Mouse (Mus musculus): ENCODE data around the gene Psd. TPM values are rescaled to one million over a fixed set of nuclear protein-coding genes. Genes with fewer than 3 reads are reported as not detected.

The Psd gene
- total and polyA plus RNA-seq, 2 experiments from 2014 or later, result 1.7 to 13.4 TPM

DNA sequence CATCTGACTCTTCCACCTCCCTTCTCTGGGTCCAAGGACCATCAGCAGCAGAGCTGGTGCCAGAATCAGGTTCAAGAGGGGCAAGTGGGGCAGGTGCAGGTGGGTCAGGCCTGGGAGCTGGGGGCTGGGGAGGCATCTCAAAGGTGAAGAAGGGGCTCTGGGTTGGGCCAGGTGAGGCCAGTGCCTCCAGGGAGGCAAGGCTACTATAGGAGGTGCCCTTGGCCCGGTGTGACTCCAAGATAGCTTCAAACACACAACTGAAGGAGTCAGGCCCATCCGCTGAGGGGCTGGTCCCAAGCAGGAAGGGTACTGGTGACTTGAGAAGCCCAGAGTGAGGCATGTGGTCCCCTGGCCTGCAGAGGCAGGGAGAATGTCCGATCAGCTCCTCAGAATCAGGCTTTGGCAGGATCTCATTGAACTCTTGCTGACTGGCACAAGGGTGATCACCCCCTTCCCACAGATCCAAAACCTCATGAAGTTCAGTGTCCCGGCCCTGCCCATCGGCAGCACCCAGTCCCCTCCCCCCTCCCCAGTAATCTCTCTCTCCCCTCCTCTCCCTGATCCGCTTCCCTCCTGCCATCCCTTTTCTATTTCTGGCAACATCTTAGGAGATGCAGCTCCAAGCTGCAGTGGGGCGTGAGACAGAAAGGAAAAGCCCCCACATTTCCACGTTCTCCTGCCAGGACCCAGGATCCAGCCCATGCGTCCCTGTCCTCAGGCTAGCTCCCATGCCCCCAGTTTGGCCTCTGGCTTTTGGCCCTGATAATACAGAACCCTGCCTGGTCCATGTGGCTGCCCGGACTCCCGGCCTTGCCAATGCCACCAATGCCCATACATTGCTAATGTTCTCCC lies 4.6 kb downstream of the Psd start:
- 34% methylated on average over 11 of the region's 11 CpGs for WGBS
- no peak overlapping the region for H3K4me2 ChIP-seq (ENCODE audit: low read depth, low read length)
- H3K9ac ChIP-seq (replicated peaks; ENCODE audit: low read depth, low read length), result no peak overlapping the region
- H3K27me3 ChIP-seq (ENCODE audit: control insufficient read depth, insufficient read depth, low read length), result peaks cover 99% of the 10 kb centered on the region
- no peaks in the 10 kb centered on the region for H3K4me1 ChIP-seq (ENCODE audit: control insufficient read depth, insufficient read depth)
- ATAC-seq (ENCODE audit: insufficient read depth, low read depth) (no peak), DNase-seq (ENCODE audit: low spot score) (no peak)
- TF ChIP-seq EP300 (IDR thresholded peaks at IDR 0.05; ENCODE audit: low read depth) (no peak), CTCF (IDR thresholded peaks at IDR 0.05; ENCODE audit: low read depth) (no peak)
- no peaks in the 10 kb centered on the region for H3K9me3 ChIP-seq (replicated peaks; ENCODE audit: control insufficient read depth, low read length)
- no peak overlapping the region for H3K27ac ChIP-seq (ENCODE audit: low read depth)
- H3K4me3 ChIP-seq (ENCODE audit: low read depth, low read length), result no peak overlapping the region
- no peaks in the 10 kb centered on the region for H3K36me3 ChIP-seq (replicated peaks; ENCODE audit: control insufficient read depth, insufficient read depth, low read length)

DNA sequence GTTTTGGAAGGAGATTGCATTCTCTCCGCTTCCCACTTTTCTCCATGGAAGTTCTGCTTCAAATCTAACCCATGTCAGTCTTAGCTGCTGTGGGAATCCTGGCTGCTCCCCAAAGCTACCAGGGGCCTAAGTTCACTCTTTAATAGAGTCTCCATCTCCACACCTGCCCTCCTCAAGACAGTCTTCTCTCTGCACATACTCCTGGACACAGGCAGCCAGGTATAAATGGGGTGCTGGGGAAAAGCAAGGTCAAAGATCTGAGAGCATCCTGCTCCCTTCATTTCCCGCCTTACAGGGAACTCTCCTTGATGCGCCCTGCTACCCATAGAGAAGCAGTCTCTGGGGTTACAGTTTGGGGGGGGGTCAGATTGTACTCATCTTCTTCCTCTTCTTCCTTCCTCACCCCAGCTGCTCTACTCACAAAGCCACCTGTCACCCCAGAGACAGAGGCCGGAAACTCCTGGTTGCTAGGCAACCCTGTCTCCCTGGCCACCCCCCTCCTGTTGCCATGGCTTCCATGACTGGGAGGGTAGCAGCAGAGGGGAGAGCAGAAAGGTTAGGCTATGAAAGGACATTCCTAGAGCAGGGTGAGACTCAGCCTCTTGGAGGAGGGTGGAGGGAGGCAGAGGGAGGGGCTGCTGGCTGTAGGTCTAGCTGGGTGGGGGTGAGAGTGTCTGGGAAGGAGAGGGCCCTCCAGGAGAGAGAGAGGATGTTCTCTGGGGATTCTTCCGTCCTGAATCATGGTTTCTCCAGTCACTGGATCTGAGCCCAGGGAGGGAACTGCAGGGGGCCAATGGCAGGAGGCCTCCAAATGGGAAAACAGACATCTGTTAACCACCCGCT lies 5.6 kb downstream of the Psd start:
- no peaks in the 10 kb centered on the region for H3K36me3 ChIP-seq (replicated peaks; ENCODE audit: control insufficient read depth, insufficient read depth, low read length)
- peaks cover 100% of the 10 kb centered on the region for H3K27me3 ChIP-seq (ENCODE audit: control insufficient read depth, insufficient read depth, low read length)
- DNase-seq (ENCODE audit: low spot score) (no peak), ATAC-seq (ENCODE audit: insufficient read depth, low read depth) (no peak)
- no peaks in the 10 kb centered on the region for H3K4me1 ChIP-seq (ENCODE audit: control insufficient read depth, insufficient read depth)
- no peak overlapping the region for H3K27ac ChIP-seq (ENCODE audit: low read depth)
- 30% methylated on average over 6 of the region's 6 CpGs for WGBS
- no peak overlapping the region for H3K4me2 ChIP-seq (ENCODE audit: low read depth, low read length)
- H3K9me3 ChIP-seq (replicated peaks; ENCODE audit: control insufficient read depth, low read length), result no peaks in the 10 kb centered on the region
- no peak overlapping the region for H3K9ac ChIP-seq (replicated peaks; ENCODE audit: low read depth, low read length)
- no peak overlapping the region for H3K4me3 ChIP-seq (ENCODE audit: low read depth, low read length)
- no peak for TF ChIP-seq EP300 (IDR thresholded peaks at IDR 0.05; ENCODE audit: low read depth)

DNA sequence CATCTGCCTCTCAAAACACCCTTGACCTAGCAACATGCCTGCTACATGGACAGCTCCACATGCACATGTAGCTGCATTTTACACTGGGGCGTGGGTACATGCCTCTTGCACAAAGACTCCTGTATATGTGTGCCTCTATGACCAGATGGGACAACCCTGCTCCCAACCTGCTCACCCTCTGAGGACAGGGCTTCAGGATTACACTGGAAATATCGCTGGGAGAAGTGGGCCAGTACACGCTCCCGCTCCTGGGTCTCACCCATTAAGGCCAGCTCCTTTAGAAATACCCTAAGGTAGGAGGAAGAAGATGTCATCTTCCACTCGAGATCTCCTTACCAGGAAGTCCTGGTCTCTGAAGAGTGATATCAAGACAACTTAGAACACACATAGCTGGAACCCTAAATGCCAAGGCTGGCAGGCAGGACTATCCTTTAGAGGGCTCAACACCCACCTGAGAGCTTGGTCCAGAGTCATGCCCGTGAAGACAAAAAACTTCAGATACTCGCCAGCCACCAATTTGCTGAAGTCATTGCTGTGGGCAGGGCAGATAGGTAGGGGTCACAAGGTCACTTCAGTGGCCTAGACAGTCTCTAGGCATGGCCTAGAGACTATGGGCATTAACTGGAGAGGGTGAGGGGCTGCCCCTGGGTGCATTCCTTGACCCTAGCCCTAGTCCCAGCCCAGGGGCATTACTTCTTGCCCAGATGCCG lies 6.7 kb downstream of the Psd start:
- no peaks in the 10 kb centered on the region for H3K9me3 ChIP-seq (replicated peaks; ENCODE audit: control insufficient read depth, low read length)
- ATAC-seq (ENCODE audit: insufficient read depth, low read depth) (no peak), DNase-seq (ENCODE audit: low spot score) (no peak)
- H3K4me1 ChIP-seq (ENCODE audit: control insufficient read depth, insufficient read depth), result no peaks in the 10 kb centered on the region
- H3K4me3 ChIP-seq (ENCODE audit: low read depth, low read length), result no peak overlapping the region
- no peak overlapping the region for H3K4me2 ChIP-seq (ENCODE audit: low read depth, low read length)
- TF ChIP-seq CTCF (IDR thresholded peaks at IDR 0.05; ENCODE audit: low read depth) (no peak), EP300 (IDR thresholded peaks at IDR 0.05; ENCODE audit: low read depth) (no peak)
- 63% methylated on average over 8 of the region's 8 CpGs for WGBS
- H3K9ac ChIP-seq (replicated peaks; ENCODE audit: low read depth, low read length), result no peak overlapping the region
- no peak overlapping the region for H3K27ac ChIP-seq (ENCODE audit: low read depth)
- H3K27me3 ChIP-seq (ENCODE audit: control insufficient read depth, insufficient read depth, low read length), result peaks cover 100% of the 10 kb centered on the region
- H3K36me3 ChIP-seq (replicated peaks; ENCODE audit: control insufficient read depth, insufficient read depth, low read length), result no peaks in the 10 kb centered on the region

DNA sequence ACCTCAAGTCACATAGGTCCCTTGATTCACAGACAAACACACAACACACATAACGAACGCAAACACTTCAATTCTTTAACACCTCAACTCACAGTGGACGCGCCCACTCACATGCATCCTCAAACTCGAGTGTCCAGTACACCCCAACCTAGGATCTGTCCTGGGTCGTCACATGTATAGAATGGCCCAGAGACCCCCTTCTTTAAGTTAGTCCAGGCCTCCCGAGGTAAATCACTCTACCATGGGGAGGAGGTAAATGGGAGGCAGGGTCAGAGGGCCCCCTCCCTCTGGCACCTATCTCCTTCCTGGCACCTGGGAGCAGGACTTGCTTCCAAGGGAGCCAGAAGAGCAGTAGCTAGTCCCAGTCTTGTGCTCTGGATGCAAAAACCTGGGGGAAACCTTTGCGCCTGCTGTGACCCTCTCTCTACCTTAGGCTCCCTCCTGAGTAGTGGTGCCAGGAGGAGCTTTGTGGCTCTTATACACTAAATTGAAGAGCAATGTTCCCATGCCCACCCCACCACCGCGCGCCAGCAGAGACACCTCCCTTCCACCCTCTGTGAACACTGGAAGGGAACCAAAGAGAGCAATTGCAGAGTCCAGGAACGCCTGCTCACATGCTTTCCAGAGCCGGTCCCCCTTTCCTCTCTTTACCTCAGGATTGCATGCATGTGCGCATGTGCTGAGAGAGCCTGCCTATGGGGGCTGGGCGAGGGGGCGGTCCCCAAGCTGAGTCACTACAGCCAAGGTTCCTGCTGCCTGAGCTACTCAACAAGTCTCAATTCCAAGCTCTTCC lies 8.2 kb downstream of the Psd start:
- ATAC-seq (ENCODE audit: insufficient read depth, low read depth) (no peak), DNase-seq (ENCODE audit: low spot score) (no peak)
- no peak for TF ChIP-seq CTCF (IDR thresholded peaks at IDR 0.05; ENCODE audit: low read depth)
- TF ChIP-seq EP300 (IDR thresholded peaks at IDR 0.05; ENCODE audit: low read depth), result no peak
- 12% methylated on average over 16 of the region's 16 CpGs for WGBS
- no peak overlapping the region for H3K27ac ChIP-seq (ENCODE audit: low read depth)
- H3K9ac ChIP-seq (replicated peaks; ENCODE audit: low read depth, low read length), result no peak overlapping the region
- H3K4me3 ChIP-seq (ENCODE audit: low read depth, low read length), result no peak overlapping the region
- no peaks in the 10 kb centered on the region for H3K9me3 ChIP-seq (replicated peaks; ENCODE audit: control insufficient read depth, low read length)
- H3K4me1 ChIP-seq (ENCODE audit: control insufficient read depth, insufficient read depth), result no peaks in the 10 kb centered on the region
- no peaks in the 10 kb centered on the region for H3K36me3 ChIP-seq (replicated peaks; ENCODE audit: control insufficient read depth, insufficient read depth, low read length)
- H3K4me2 ChIP-seq (ENCODE audit: low read depth, low read length), result peak overlapping the region; percentile 19; the same call in 1 of the 2 replicates
- peaks cover 100% of the 10 kb centered on the region for H3K27me3 ChIP-seq (ENCODE audit: control insufficient read depth, insufficient read depth, low read length)

DNA sequence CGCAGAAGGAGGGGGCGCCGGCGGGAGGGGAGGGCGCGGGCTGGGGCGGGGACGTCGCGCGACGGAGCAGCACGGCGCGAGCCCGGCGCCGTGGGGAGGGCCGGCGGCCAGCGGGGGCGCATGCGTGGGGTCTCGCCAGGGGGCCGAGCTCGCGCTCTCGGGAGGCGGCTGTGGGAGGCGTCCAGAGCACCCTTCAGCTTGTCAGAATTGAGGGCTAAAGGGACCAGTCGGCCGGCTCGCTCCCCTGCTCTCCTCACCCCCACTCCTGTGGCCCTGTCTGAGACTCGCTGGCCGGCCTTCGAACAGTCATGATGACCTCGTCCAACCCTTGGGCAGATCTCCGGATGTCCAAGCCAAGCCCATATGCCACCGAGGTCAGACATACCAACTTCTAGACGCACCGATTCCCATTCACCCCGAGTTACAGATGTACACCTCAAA lies 8.9 kb downstream of the Psd start:
- H3K36me3 ChIP-seq (replicated peaks; ENCODE audit: control insufficient read depth, insufficient read depth, low read length), result no peaks in the 10 kb centered on the region
- TF ChIP-seq CTCF (IDR thresholded peaks at IDR 0.05; ENCODE audit: low read depth) (no peak), EP300 (IDR thresholded peaks at IDR 0.05; ENCODE audit: low read depth) (no peak)
- ATAC-seq (ENCODE audit: insufficient read depth, low read depth), result 0 out of 2 replicates have a peak, but pooled peaks have one; percentile 22
- no peak overlapping the region for H3K27ac ChIP-seq (ENCODE audit: low read depth)
- DNase-seq (ENCODE audit: low spot score), result no peak
- no peaks in the 10 kb centered on the region for H3K9me3 ChIP-seq (replicated peaks; ENCODE audit: control insufficient read depth, low read length)
- H3K4me2 ChIP-seq (ENCODE audit: low read depth, low read length), result peak overlapping the region; percentile 67
- peaks cover 100% of the 10 kb centered on the region for H3K27me3 ChIP-seq (ENCODE audit: control insufficient read depth, insufficient read depth, low read length)
- H3K9ac ChIP-seq (replicated peaks; ENCODE audit: low read depth, low read length), result no peak overlapping the region
- no peaks in the 10 kb centered on the region for H3K4me1 ChIP-seq (ENCODE audit: control insufficient read depth, insufficient read depth)
- peak overlapping the region; percentile 52 for H3K4me3 ChIP-seq (ENCODE audit: low read depth, low read length)
- 2% methylated on average over 26 of the region's 42 CpGs for WGBS
